Mouse (Mus musculus): ENCODE measurements at regions not wholly inside any gene's neighbourhood (a gene's known extent, or its start where the extent isn't known, plus 50 kb on each side); places are given as distances from the start of the nearest gene placed in this dataset.

DNA sequence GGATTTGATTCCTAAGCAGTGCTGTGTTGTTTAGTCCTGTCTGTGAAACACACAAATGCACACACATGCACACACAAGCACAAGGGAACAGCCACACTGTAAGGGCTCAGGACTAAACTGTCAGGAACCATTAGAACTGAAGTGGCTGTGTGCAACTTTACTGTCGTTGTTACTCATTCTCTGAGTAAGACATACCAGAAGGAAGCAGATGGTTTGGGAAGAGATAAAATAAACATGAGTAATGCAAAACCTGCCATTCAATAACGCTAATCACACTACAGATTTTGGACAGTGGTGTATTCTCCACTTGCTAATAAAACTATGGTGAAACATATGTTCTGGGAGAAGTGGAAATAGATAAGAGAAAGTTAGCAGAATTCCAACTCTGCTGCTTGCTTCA, 767.7 kb downstream of the Cdh11 start:
- no peak for TF ChIP-seq CTCF (IDR thresholded peaks at IDR 0.05)
- no peak for TF ChIP-seq POLR2A (IDR thresholded peaks at IDR 0.05; ENCODE audit: insufficient read depth, low read depth, low read length)

Data from heart, adult 2 months (tissue).